Mouse (Mus musculus) MN1 (cell line): ENCODE measurements around the gene Rb1.

ENCODE experiments used
- DNase-seq: peaks from one replicate; pipeline ENCODE4 v3.0.0-alpha.2; 2016; ENCODE audit warnings: low spot score

Gene Rb1

DNA sequence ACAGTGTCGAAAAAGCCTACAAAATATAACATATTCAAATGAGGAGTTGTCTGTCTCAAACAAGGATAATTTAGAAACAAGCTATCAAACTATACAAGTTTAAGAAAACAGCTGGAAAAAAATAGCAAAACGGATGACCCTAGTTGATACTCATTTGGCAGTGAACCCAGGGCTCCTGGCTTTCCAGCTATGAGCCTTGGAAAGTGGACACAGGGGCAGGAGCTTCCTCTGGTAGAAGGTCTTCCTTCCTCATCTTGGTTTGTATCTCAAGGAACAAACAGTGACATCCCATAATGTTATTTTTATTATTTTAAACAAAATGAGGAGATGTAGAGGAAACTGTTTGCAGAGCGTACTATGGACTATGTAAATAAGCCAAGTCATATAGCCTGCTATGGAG, 177.5 kb downstream of the Rb1 start:
- no peak for DNase-seq

GRCm38 (mm10) chr14:73146721-73147120, 178.9 kb downstream of the Rb1 start:
- DNase-seq: no peak

- DNase-seq: no peak
Observed at GRCm38 (mm10) chr14:73145531-73145930, 180.1 kb downstream of the Rb1 start.

GRCm38 (mm10) chr14:73143710-73144420, 181.8 kb downstream of the Rb1 start:
- no peak for DNase-seq

DNA sequence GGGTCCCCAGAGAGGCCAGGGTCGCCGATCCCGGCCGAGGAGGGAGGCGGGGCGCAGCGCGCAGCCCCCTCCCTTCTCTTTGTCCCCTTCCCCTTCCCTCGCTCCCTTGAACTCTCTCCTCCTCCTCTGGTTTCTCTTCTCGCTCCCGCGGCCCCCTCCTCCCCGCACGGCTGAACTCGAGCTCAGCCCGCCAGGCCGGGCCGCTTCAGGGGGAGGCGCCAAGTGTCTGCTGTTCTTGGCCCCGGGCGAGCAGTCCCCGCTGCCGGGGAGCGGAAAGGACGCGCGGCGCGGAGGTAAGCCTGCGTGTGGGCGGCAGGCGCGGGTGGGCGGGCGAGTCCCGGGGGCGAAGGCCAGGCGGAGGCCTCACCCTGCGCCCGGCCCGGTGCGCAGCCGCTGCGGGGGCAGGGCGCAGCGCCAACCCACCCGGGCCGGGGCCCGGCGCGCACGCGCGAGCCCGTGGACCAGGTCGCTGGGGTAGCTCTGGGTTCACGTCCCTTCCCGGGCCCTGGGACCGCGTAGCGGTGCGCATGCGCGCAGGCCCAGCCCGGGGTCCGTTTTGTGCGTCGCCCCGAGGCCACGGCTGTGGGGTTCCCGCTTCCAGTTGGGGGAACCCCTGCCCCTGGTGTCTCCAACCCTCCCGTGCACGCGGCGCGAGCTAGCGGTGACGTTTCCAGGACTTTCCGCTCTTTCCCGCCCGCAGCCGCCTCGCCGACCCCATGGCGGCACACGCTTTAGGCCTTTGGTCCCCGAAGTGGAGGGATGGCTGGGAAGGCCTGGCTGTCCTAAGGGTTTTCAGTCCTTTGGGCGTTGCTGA, 182.5 kb downstream of the Rb1 start:
- peak; percentile 79 for DNase-seq

DNA sequence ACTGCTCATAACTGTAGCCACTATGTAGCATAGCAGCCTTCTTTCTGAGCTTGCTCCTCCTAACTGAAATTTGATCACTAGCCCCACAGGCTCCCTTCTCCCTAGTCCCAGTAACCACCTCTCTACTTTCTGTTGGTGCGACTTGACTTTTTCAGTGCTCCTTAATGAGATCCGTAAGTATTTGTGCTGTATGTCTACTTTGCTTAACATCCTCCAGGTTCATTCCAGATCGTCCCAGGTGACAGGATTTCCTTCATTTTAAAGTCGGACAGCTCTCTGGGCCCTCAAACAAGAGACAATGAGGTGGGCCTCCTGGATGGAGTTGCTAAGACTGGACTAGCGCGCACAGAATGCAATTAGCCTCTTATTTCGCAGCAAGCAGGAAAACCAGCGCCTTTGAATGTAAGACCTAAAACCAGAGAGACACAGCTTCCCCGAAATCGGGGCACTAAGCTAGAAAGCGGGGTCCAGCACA, 183.2 kb downstream of the Rb1 start:
- peak; percentile 44 for DNase-seq

- no peak for DNase-seq
Observed at GRCm38 (mm10) chr14:73141800-73142199, 183.8 kb downstream of the Rb1 start.

DNA sequence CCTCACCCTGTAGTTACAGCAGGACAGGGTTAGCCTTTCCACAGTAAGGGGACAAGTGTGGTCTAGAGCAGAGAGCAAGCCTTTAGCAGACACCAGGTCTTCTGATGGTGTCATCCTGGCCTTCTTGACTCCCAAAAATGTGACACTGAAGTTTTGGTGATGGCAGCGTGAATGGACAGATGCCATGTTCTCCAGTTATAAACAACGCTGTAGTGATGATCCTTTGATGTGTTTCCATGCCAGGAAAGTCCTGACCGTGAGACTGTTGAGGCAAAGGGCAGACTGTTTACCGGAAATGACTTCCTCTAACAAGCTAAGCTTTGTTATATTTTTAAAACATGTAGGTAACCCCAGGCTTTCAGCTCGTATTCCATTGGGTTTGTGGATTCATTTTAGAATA, 185.8 kb downstream of the Rb1 start:
- no peak for DNase-seq

DNA sequence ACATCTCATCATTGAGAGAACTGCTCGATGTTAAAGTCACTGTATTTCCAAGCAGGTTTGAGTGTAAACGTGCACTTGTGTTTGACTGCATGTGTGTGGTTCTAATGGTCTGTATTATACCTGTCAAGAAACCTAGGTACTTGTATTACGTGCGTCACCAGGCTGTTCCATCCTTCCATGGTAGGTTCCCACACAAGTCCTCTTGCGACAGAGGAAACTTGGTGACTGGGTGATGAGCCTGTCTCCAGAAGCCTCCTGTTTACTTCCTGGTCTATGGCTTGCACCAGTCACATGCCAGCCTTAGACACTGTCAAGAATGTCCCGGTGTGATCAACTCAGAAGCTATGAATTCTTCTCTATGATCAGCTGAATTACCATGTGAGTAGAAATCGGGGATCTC, 187.1 kb downstream of the Rb1 start:
- no peak for DNase-seq

GRCm38 (mm10) chr14:73137234-73137633, 188.4 kb downstream of the Rb1 start:
- no peak for DNase-seq
